Mouse (Mus musculus) liver (tissue): Measurements from ENCODE around the gene Sec23ip.

Source experiments
- DNase-seq: peaks from one replicate; pipeline ENCODE4 v3.0.0-alpha.2; 2020; ENCODE audit warnings: mixed read lengths

Sec23ip gene

DNA sequence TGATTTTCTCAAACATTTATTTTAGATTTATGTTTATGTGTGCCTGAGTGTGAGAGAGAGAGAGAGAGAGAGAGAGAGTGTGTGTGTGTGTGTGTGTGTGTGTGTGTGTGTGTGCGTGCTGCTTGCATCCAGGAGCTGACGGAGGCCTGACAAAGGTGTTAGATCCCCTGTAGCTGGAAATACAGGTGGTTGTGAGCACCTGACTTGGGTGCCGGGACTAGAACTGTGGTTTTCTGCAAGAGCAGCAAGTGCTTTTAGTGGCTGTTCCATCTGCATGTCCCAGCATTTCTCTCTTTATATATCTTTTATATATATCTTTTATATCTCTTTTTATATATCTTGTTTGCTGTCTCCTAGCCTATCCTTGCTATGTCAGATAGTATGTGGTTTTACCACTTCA lies 37.1 kb downstream of the Sec23ip start:
- DNase-seq = no peak

DNA sequence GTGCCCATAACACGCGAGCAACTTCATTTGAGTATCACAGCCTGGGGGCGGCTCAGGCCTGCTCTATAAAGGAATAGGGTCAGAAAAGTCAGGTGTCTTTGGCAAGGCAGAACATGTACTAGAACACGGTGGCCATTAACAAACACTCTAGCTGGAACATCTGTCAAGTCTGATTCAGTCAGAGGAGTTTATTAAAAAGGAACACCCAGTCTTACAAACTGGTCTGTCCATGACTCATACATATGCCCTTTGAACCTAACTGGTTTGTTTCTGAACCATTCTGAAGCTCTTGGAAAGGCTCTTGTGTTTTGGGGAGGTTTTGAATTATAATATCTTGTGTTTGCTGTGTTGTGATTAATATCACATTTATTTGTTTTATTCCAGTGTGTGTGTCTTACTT lies 45.3 kb downstream of the Sec23ip start:
- no peak for DNase-seq

DNA sequence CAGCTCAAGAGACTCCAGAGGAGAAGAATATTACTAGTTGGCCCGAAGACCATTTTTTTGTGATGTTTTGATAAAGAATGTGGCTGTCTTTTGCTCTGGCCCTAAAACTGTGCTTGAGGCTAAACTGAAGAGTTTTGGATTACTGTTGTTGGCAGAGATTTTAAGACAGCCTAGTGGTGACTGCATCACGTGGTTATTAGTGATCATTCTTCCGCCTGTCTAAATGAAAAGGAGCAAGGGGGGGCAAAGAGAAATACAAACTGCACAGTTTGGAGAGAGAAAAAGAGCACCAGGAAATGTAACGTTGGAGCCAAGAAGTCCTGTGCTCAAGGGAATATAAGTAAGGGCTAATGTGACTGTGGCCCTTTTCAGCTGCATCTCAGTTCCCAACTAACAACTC lies 48.7 kb downstream of the Sec23ip start:
- no peak for DNase-seq

DNA sequence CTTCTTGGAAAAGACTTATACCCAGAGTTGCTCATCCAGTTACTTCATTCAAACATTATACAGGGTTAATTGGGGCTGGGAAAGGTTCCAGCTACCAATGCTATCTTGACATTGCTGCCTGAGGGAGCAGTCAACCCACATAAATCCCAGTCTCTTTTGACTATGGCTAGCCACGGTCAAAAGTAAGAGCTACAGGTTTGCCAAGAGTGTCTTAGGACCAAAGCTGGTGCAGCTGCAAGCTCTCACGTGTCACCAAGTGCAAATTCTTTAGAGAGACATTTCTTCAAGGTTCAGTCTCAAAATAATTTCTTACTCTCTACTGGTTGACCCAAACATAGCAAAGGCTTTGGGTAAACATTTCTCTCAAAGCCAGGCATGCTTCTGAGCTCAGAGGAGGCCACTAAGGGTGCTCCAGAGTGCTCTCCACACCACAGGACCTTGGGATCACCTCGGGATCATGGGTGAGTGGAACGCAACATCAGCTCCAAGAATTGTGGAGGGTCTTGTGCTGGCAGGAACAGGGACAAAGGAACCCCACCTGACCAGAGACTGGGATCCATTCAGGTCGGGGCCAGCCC lies 80.3 kb downstream of the Sec23ip start:
- DNase-seq = no peak

DNA sequence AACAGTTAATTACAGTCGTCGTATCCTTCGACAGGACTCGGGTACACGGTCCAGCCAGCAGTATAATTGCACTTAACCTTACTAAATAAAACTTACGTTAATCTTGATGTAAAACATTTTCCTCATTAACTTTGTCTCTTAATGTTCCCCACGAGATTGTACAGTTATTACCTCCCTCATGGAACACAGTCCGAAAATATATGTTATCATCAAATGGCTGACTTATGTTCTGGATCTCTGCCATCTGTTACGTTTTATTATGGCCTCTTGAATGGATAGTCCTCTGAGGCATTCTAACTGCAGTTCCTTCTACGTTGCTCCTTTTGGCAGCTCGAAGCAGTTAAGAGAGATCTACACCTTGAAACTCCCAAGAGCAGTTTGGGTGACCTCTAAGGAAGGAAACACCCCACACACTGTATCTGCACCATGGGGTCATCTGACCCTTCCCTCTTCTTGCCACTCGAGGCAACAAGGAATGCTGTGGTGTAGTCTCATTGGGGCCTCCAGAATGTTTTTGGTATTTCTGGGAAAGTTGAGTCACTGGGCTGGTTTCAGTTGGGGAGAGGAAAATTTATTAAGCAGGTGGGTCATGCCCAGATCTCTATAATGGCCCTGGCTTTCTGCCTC lies 87.8 kb downstream of the Sec23ip start:
- no peak for DNase-seq

DNA sequence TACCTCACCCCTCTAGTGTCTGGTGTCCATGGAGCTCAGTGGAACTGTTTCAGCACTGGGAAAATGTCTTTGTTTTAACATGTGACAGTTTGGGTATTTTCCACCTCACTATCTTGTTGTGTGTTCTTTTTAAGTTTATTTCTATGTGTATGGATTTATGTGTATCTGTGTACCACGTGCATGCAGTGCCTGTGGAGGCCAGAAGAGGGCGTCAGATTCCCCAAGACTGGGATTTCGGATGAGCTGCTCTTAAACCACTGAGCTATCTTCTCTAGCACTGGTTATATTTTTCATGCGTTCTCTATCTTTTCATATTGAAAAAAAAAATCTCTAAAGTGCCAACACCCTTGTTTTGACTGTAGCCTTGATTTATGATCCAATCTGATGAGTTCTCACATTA lies 88.5 kb downstream of the Sec23ip start:
- no peak for DNase-seq
